Mouse (Mus musculus): ENCODE measurements around the gene Synrg.

The Synrg gene

GRCm38 (mm10) chr11:83969040-83969439 is 4.8 kb downstream of the Synrg start:
- peak; percentile 19 for DNase-seq (ENCODE audit: low read depth, low spot score)

GRCm38 (mm10) chr11:83974561-83975346 is 10.5 kb downstream of the Synrg start:
- H3K36me3 ChIP-seq (ENCODE audit: control insufficient read depth, insufficient read depth, low read length, poor library complexity, severe bottlenecking) = peaks cover 9% of the 10 kb centered on the region
- no peak for DNase-seq (ENCODE audit: low read depth, low spot score)

More at GRCm38 (mm10) chr11:83969040-83969439, 4.8 kb downstream of the Synrg start:
- Histone ChIP-seq H3K27me3 (ENCODE audit: control insufficient read depth, insufficient read depth, low read length, poor library complexity, severe bottlenecking) (no peaks in the 10 kb centered on the region), H3K36me3 (ENCODE audit: control insufficient read depth, insufficient read depth, low read length, poor library complexity, severe bottlenecking) (no peaks in the 10 kb centered on the region)

GRCm38 (mm10) chr11:83975488-83975887 is 11.3 kb downstream of the Synrg start:
- no peak for DNase-seq (ENCODE audit: low read depth, low spot score)
- Histone ChIP-seq H3K27me3 (ENCODE audit: control insufficient read depth, insufficient read depth, low read length, poor library complexity, severe bottlenecking) (no peaks in the 10 kb centered on the region), H3K36me3 (ENCODE audit: control insufficient read depth, insufficient read depth, low read length, poor library complexity, severe bottlenecking) (peaks cover 11% of the 10 kb centered on the region)

More at GRCm38 (mm10) chr11:83974561-83975346, 10.5 kb downstream of the Synrg start:
- H3K27me3 ChIP-seq (ENCODE audit: control insufficient read depth, insufficient read depth, low read length, poor library complexity, severe bottlenecking) = no peaks in the 10 kb centered on the region

GRCm38 (mm10) chr11:83976236-83976977 is 12.2 kb downstream of the Synrg start:
- peaks cover 16% of the 10 kb centered on the region for H3K36me3 ChIP-seq (ENCODE audit: control insufficient read depth, insufficient read depth, low read length, poor library complexity, severe bottlenecking)
- no peaks in the 10 kb centered on the region for H3K27me3 ChIP-seq (ENCODE audit: control insufficient read depth, insufficient read depth, low read length, poor library complexity, severe bottlenecking)
- DNase-seq (ENCODE audit: low read depth, low spot score) = no peak

- H3K27me3 ChIP-seq (ENCODE audit: control insufficient read depth, insufficient read depth, low read length, poor library complexity, severe bottlenecking) = no peaks in the 10 kb centered on the region
- peaks cover 21% of the 10 kb centered on the region for H3K36me3 ChIP-seq (ENCODE audit: control insufficient read depth, insufficient read depth, low read length, poor library complexity, severe bottlenecking)
Measured at GRCm38 (mm10) chr11:83977810-83978209, 13.6 kb downstream of the Synrg start.

GRCm38 (mm10) chr11:83979992-83980391 is 15.8 kb downstream of the Synrg start:
- H3K36me3 ChIP-seq (ENCODE audit: control insufficient read depth, insufficient read depth, low read length, poor library complexity, severe bottlenecking) = peaks cover 28% of the 10 kb centered on the region
- H3K27me3 ChIP-seq (ENCODE audit: control insufficient read depth, insufficient read depth, low read length, poor library complexity, severe bottlenecking) = no peaks in the 10 kb centered on the region
- no peak for DNase-seq (ENCODE audit: low read depth, low spot score)

More at GRCm38 (mm10) chr11:83977810-83978209, 13.6 kb downstream of the Synrg start:
- DNase-seq (ENCODE audit: low read depth, low spot score) = no peak

- Histone ChIP-seq H3K27me3 (ENCODE audit: control insufficient read depth, insufficient read depth, low read length, poor library complexity, severe bottlenecking) (no peaks in the 10 kb centered on the region), H3K36me3 (ENCODE audit: control insufficient read depth, insufficient read depth, low read length, poor library complexity, severe bottlenecking) (peaks cover 28% of the 10 kb centered on the region)
- no peak for DNase-seq (ENCODE audit: low read depth, low spot score)
Measured at GRCm38 (mm10) chr11:83981338-83981737, 17.1 kb downstream of the Synrg start.

GRCm38 (mm10) chr11:83991701-83992100 is 27.5 kb downstream of the Synrg start:
- Histone ChIP-seq H3K27me3 (ENCODE audit: control insufficient read depth, insufficient read depth, low read length, poor library complexity, severe bottlenecking) (no peaks in the 10 kb centered on the region), H3K36me3 (ENCODE audit: control insufficient read depth, insufficient read depth, low read length, poor library complexity, severe bottlenecking) (peaks cover 24% of the 10 kb centered on the region)
- no peak for DNase-seq (ENCODE audit: low read depth, low spot score)

GRCm38 (mm10) chr11:83993428-83993827 is 29.2 kb downstream of the Synrg start:
- DNase-seq (ENCODE audit: low read depth, low spot score) = no peak
- Histone ChIP-seq H3K27me3 (ENCODE audit: control insufficient read depth, insufficient read depth, low read length, poor library complexity, severe bottlenecking) (no peaks in the 10 kb centered on the region), H3K36me3 (ENCODE audit: control insufficient read depth, insufficient read depth, low read length, poor library complexity, severe bottlenecking) (peaks cover 22% of the 10 kb centered on the region)

GRCm38 (mm10) chr11:83994481-83994880 is 30.3 kb downstream of the Synrg start:
- no peak for DNase-seq (ENCODE audit: low read depth, low spot score)

GRCm38 (mm10) chr11:83995535-83995950 is 31.3 kb downstream of the Synrg start:
- Histone ChIP-seq H3K36me3 (ENCODE audit: control insufficient read depth, insufficient read depth, low read length, poor library complexity, severe bottlenecking) (peaks cover 19% of the 10 kb centered on the region), H3K27me3 (ENCODE audit: control insufficient read depth, insufficient read depth, low read length, poor library complexity, severe bottlenecking) (no peaks in the 10 kb centered on the region; the same call in 1 of the 2 replicates)
- DNase-seq (ENCODE audit: low read depth, low spot score) = no peak

More at GRCm38 (mm10) chr11:83994481-83994880, 30.3 kb downstream of the Synrg start:
- H3K27me3 ChIP-seq (ENCODE audit: control insufficient read depth, insufficient read depth, low read length, poor library complexity, severe bottlenecking) = no peaks in the 10 kb centered on the region; the same call in 1 of the 2 replicates
- peaks cover 22% of the 10 kb centered on the region for H3K36me3 ChIP-seq (ENCODE audit: control insufficient read depth, insufficient read depth, low read length, poor library complexity, severe bottlenecking)

GRCm38 (mm10) chr11:83997171-83997868 is 33.1 kb downstream of the Synrg start:
- Histone ChIP-seq H3K27me3 (ENCODE audit: control insufficient read depth, insufficient read depth, low read length, poor library complexity, severe bottlenecking) (no peaks in the 10 kb centered on the region; the same call in 1 of the 2 replicates), H3K36me3 (ENCODE audit: control insufficient read depth, insufficient read depth, low read length, poor library complexity, severe bottlenecking) (peaks cover 17% of the 10 kb centered on the region)
- no peak for DNase-seq (ENCODE audit: low read depth, low spot score)

- DNase-seq (ENCODE audit: low read depth, low spot score) = no peak
- H3K27me3 ChIP-seq (ENCODE audit: control insufficient read depth, insufficient read depth, low read length, poor library complexity, severe bottlenecking) = no peaks in the 10 kb centered on the region; the same call in 1 of the 2 replicates
- H3K36me3 ChIP-seq (ENCODE audit: control insufficient read depth, insufficient read depth, low read length, poor library complexity, severe bottlenecking) = peaks cover 18% of the 10 kb centered on the region
Measured at GRCm38 (mm10) chr11:83998993-83999392, 34.8 kb downstream of the Synrg start.

GRCm38 (mm10) chr11:83999411-83999915 is 35.2 kb downstream of the Synrg start:
- H3K27me3 ChIP-seq (ENCODE audit: control insufficient read depth, insufficient read depth, low read length, poor library complexity, severe bottlenecking) = no peaks in the 10 kb centered on the region; the same call in 1 of the 2 replicates
- peaks cover 18% of the 10 kb centered on the region for H3K36me3 ChIP-seq (ENCODE audit: control insufficient read depth, insufficient read depth, low read length, poor library complexity, severe bottlenecking)

More at GRCm38 (mm10) chr11:83999411-83999915, 35.2 kb downstream of the Synrg start:
- no peak for DNase-seq (ENCODE audit: low read depth, low spot score)

All from splenic B cell, adult 2 months (primary cell).